Mouse (Mus musculus) ovary, postnatal 36 days (tissue): ENCODE results near the gene Traf2.
"Not testable (repeated sequence)": the region's sequence is repeated elsewhere in the genome, so short reads cannot be mapped to it uniquely, and the experiment has no call there.

ENCODE experiments used
- DNase-seq: peaks from one replicate; pipeline ENCODE4 v3.0.0; 2022; ENCODE audit warnings: low spot score, mixed read lengths

The Traf2 gene

GRCm38 (mm10) chr2:25575432-25576027 lies 28.8 kb upstream of the Traf2 start:
- peak; percentile 58 for DNase-seq

- peak; percentile 93 for DNase-seq
Observed at GRCm38 (mm10) chr2:25574579-25575431, 28.1 kb upstream of the Traf2 start, which contains the start of the genes Mamdc4 and Phpt1. Mamdc4 (minus strand) TSS chr2:25574845. Phpt1 (minus strand) TSS chr2:25575224.

DNA sequence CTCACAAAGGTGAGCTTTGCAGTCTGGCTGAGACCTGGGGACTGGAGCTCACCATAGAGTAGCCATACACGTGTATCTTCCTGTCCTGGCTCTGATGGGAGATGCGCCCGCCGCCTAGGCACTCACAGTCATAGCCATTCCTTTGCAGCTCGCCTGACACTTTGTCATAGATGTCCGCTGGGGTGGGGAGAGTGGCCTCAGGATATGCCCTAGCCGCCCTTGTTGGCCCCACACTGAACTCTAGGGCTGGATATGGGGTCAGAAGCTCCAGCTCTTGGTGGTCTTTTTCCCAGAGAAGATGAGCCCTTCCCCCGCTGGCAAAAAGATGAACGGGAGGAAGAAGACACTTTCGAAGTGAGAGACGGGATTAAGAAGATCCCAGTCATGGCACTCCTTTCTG lies 27.4 kb upstream of the Traf2 start:
- DNase-seq = no peak

DNA sequence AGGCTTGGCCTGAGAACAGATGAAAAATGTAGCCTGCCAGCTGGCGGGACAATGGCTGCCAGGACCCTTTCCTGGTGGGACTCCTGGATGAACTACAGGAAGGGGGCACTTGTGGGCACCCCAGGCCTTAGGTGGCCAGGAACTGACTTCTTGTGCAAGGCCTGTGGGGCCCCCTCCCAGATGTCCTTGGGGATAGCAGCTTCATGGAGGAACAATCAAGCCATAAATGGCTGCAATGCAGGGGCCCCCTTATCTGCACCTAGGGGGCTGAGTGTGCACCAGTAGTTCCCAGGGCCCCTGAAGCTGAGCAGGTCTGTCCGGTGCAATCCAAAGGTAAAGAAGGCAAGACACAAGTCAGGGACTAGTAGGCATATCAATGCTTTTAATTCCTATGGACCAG lies 26.3 kb upstream of the Traf2 start:
- no peak for DNase-seq

DNA sequence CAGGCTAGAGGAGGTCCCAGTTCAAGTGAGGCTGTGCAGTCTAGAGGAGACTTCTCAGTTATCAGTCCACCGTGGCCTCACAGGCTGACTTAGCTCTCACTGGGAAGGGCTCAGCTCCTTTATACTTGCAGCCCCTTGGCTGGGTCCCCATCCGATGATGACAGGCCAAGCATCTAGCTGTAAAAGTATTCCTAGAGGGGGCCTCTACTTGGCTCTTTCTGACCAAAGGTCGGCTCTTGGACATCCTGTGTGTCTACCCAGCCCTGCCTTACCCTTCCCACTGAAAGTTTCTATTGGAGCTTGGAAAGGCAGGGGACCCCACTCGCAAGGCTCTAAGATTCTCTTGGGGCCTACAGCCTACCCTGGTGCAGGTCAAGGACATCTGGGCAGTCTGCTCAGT lies 24.5 kb upstream of the Traf2 start:
- DNase-seq = no peak

GRCm38 (mm10) chr2:25569323-25569722 lies 22.6 kb upstream of the Traf2 start:
- DNase-seq = no peak

DNA sequence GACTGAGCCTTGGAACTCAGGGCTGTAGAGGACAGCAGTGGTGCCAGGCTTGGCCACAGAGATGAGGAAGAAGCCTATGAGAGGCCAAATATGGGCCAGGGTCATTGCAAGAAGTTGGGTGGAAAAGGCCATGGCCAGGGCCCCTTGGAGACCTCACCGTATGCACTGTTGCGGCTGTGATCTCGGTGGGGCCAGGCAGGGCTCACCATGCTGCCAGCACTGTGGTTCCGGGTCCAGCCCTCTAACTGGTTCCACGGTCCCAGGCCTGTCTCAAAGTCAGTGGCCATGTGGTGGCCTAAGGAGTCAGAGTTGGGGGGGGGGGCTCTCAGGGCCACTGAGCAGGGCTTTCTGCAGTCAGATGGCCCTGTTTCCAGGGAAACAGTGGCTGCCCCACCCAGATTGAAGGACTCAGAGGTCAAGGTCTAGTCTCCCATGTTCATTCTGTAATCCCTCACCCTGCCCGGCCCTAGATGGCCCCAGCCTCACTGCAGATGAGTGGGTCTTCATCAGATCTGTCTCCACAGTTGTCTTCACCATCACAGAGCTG lies 21.8 kb upstream of the Traf2 start:
- no peak for DNase-seq

GRCm38 (mm10) chr2:25566558-25566957 lies 19.8 kb upstream of the Traf2 start:
- DNase-seq = no peak

- no peak for DNase-seq
Observed at GRCm38 (mm10) chr2:25565741-25566140, 19.0 kb upstream of the Traf2 start.

DNA sequence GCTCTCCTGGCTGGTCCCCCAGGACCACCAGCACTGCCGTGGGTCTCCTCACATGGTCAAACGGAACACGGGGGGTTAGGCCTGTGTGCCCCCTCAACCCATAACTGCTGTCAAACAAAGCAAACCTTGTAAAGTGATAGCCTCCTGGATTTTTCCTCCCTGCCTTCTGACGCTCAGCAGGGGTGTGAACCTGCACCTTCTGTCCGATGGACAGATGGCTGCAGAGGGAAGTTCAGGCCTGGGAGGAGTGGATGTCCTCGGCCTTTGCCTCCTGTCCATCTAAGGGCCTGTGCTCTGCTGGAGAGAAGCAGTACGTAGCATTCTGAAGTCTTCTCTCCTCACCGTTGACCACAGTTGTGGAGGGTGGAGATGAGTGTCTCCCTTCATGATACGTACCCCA lies 15.2 kb upstream of the Traf2 start:
- DNase-seq = no peak

DNA sequence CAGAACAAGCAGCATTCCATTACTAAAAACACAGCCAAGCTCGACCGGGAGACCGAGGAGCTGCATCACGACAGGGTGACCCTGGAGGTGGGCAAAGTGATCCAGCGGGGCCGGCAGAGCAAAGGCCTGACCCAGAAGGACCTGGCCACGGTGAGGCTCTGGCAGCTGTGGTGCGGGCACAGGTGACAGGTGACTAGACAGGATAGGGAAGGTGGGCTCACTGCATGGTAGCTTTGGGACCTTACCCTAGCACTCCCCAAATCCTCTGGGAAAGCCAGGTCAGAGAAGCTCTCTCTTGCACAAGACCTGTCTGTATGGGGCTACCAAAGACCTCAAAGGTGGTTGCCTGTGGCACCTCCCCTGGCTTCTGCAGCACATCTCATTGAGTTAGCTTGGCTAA lies 13.8 kb upstream of the Traf2 start:
- DNase-seq = no peak

GRCm38 (mm10) chr2:25558774-25559173 lies 12.0 kb upstream of the Traf2 start:
- DNase-seq = no peak

GRCm38 (mm10) chr2:25557964-25558360 lies 11.2 kb upstream of the Traf2 start:
- DNase-seq = no peak

DNA sequence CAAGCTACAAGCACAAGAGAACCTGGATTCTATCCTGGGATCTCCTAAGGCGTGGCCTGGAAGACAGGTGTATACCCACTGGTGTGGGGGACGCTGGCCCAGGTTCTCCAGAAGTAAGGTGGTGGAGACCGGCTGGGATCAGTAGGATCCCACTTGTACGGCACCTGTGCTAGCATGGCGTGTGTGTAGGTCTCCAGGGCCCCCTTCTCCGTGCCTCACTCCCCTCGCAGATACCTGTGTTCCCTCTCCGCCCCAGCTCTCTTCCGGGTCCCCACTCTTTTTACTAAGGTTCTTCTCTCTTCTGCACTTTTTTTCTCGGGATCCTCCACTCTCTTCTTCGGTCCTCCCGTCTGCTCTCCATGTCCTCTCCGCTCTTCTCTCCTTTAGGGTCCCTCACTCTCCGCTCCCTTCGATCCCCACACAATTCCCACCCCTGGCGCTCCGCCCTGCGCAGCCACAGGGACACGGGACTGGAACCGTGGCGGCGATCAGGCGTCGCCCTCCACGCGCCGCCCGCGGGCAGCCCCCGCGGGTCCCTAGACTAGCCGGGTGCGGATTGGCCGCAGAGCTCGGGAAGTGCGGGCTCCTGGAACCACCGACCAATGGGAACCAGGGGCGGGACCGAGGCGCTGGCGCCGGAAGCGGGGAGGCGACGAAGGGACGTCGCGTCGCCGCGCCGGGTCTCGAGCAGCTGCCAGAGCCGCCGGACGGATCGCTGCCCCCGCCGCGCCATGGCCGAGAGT lies 10.7 kb upstream of the Traf2 start, which contains the start of gene Edf1:
Gene Edf1 (plus strand): TSS at position 627 of the 743 bp plus-strand sequence.
- peak; percentile 95 for DNase-seq

DNA sequence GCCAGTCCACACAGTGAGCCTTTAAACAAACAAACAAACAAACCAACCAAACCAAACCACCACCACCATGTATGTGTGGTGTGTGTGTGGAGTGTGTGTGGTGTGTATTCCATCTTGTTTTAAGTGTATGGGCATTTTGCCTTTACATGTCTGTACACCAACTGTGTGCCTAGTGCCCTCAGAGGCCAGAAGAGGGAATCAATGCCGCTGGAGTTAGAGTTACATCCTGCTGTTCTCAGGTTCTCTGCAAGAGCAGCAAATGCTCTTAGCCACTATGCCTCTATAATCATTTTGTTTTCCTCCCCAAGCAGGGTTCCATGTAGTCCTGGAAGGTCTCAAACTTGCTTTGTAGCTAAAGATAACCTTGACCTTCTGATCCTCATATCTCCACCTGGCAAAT lies 9.6 kb upstream of the Traf2 start:
- no peak for DNase-seq

DNA sequence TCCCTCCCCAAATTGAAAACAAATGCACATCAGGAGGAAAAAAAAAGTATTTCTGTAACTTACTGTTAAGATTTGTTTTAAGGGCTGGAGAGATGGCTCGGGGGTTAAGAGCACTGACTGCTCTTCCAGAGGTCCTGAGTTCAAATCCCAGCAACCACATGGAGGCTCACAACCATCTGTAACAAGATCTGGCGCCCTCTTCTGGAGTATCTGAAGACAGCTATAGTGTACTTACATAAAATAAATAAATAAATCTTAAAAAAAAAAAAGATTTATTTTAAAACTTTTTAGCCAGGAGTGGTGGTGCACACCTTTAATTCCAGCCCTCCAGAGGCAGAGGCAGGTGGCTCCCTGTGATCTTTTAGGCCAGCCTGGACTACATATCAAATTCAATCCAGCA lies 8.7 kb upstream of the Traf2 start:
- DNase-seq = not testable (repeated sequence)

DNA sequence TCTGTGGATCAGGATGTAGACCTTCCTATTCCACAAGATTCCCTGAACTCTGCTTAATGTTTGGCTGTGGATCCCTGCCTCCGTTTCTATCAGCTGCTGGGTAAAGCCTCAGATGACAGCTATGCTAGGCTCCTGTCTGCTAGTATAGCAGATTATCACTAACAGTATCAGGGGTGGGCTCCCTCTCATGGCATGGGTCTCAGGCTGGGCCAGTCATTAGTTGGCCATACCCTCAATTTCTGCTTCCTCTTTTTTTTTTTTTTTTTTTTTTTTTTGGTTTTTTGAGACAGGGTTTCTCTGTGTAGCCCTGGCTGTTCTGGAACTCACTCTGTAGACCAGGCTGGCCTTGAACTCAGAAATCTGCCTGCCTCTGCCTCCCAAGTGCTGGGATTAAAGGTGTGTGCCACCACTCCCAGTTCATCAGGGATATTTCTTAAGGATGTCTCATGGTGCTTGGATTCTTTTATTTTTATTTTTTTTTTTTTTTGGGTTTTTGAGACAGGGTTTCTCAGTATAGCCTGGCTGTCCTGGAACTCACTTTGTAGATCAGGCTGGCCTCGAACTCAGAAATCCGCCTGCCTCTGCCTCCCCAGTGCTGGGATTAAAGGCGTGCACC lies 6.5 kb upstream of the Traf2 start:
- DNase-seq = not testable (repeated sequence)

DNA sequence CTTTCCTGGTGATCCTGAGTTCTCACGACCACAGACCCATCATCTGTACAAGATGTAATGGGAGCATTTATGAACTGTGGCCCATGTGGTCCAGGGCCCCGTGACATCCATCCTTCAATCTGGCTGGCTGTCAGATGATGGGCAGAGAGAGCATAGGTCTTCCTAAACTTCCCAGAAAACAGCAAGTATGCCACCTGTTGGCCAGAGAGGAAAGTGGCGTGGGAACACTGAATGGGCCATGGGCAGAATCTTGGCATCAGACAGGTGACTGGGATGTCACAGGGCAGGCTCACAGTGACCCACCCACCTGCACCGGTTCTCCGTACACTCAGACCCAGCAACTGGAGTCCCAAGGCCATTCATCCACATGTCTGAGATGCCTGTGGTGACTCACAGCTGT lies 4.4 kb upstream of the Traf2 start:
- DNase-seq = no peak

- DNase-seq = no peak
Observed at GRCm38 (mm10) chr2:25549021-25549991, 2.6 kb upstream of the Traf2 start.

DNA sequence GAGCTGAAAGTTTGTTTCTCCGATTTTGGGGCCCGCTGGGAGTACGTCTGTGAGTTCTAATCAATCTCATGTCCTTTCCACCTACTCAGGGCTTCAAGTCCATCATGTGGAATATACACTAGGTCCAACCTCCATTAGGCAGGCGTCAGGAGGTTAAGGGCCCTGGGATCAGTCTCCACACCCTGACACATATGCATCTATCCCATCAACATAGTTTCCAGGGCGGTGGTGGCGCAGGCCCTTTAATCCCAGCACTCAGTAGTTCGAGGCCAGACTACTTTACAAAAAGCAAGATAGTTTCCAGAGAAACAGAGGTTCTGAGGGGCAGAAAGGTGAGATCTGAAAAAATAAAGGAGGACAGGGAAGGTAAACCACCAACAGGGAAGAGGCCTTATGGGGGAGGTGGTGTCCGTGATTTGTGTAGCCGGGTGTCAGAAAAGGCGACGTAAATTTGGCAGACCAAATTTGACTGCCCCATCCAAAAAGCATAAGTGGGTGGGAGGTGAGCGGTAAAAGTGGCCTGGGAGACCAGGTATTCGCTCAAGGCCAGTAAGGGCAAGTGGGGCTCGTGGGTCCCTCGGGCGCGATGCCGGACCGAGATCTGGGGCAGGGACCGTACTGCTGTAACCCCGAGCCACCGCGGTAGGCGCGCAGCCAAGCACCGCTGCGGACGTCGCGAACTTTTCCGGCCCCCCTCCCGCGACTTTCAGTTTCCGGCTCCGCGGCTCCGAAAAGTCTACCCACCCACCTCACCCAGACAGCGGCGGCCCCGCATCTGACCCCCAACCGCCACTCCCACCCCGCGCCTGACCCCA lies 537 bp downstream of the Traf2 start:
- DNase-seq = no peak
